Mouse (Mus musculus) forebrain, embryonic 10.5 days (tissue): Measurements from ENCODE around the gene Ttc25. TPM values are rescaled to one million over a fixed set of nuclear protein-coding genes. Genes with fewer than 3 reads are reported as not detected.

ENCODE experiments used
- DNase-seq: peaks from one replicate; pipeline ENCODE4 v3.0.0-alpha.2; 2017; ENCODE audit warnings: low spot score; ENCODE audit errors: extremely low spot score
- H3K27ac ChIP-seq: fragments of 300-500 bp; sonication (generic); 2 replicates; pipeline ENCODE4 v1.5.1; 2016; ENCODE audit warnings: mild to moderate bottlenecking
- H3K27me3 ChIP-seq: fragments of 300-500 bp; sonication (generic); 2 replicates; pipeline ENCODE4 v1.6.1; 2016; ENCODE audit warnings: mild to moderate bottlenecking; ENCODE audit not compliant: poor library complexity, severe bottlenecking
- H3K36me3 ChIP-seq: fragments of 300-500 bp; sonication (generic); replicated peaks from 2 replicates; pipeline ENCODE4 v1.6.1; 2016; ENCODE audit warnings: mild to moderate bottlenecking, moderate library complexity
- H3K4me1 ChIP-seq: fragments of 300-500 bp; sonication (generic); 2 replicates; pipeline ENCODE4 v1.6.1; 2016
- H3K4me3 ChIP-seq: fragments of 300-500 bp; sonication (generic); 2 replicates; pipeline ENCODE4 v1.5.1; 2016; ENCODE audit warnings: mild to moderate bottlenecking, moderate library complexity
- H3K9me3 ChIP-seq: fragments of 300-500 bp; sonication (generic); 2 replicates; pipeline ENCODE4 v1.6.1; 2016; ENCODE audit warnings: mild to moderate bottlenecking, moderate library complexity
- WGBS: fragments of 180-500 bp; shearing (Covaris S2); methylation state at CpG from one replicate; pipeline ENCODE4 v1.1.7; 2016; 5-methylcytosine and 5-hydroxymethylcytosine counted together
- polyA plus RNA-seq: library from polyadenylated mRNA; unstranded; fragments of >200 nt; fragmentation: Nextera tagmentation; extraction: Ambion mirVana; gene quantifications from 2 replicates; pipeline ENCODE4 v1.2.1, GENCODE M21; 2016

Ttc25 gene
- polyA plus RNA-seq, 1 experiment from 2014 or later, result 1.4 TPM

DNA sequence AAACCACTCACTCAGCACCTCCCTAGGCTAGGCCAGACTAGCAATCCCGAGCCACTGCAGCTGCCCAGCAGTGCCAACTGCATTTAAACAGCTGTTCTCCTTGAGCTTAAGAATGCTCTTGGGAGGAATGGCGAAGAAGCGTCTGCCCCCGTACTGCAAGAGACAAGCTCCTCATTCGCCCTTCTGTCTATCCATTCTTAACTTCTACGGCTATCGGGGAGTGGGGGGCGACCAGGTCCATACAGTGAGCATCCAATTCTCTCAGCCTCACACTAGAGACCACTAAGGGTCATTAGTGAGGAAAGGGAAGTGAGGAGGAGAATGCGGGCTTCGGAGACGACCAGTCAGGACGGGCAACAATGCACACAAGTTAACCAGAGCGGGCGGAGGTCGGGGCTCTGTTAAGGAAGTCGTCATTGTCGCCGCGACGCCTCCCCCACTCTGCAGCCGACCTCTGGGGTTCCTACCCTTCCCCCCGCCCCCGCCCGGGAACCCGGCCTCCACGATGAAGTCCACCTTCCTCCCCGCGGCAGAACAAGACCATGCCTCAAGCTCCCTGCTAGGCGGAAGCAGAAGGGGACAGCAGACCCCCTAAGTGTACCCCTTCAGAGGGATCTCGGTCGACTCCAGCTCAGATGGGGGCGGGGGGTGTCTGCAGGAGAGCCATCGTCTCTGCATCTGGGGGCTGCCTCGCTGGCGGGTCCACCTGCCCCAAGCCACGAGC, 73.5 kb downstream of the Ttc25 start, which contains the start of gene Nkiras2:
Gene Nkiras2, plus strand, starts transcription at position 484 of the 724 bp plus-strand sequence.
- peak within 1 kb of the TSS; percentile 96 for H3K27ac ChIP-seq
- under 1% methylated on average over 36 of the region's 36 CpGs for WGBS
- H3K27me3 ChIP-seq, result no peaks in the 10 kb centered on the region
- H3K36me3 ChIP-seq, result peaks cover 23% of the 10 kb centered on the region
- peak within 1 kb of the TSS; percentile 93 for H3K4me3 ChIP-seq
- DNase-seq, result peak; percentile 73
- peaks cover 38% of the 10 kb centered on the region for H3K4me1 ChIP-seq
- H3K9me3 ChIP-seq, result no peaks in the 10 kb centered on the region

GRCm38 (mm10) chr11:100619485-100619975, 74.1 kb downstream of the Ttc25 start:
- under 1% methylated on average over 40 of the region's 40 CpGs for WGBS
- Histone ChIP-seq H3K36me3 (peaks cover 25% of the 10 kb centered on the region), H3K27ac (peak overlapping the region; percentile 96), H3K4me3 (peak overlapping the region; percentile 93), H3K27me3 (no peaks in the 10 kb centered on the region), H3K4me1 (peaks cover 43% of the 10 kb centered on the region), H3K9me3 (no peaks in the 10 kb centered on the region)
- DNase-seq, result peak; percentile 99

DNA sequence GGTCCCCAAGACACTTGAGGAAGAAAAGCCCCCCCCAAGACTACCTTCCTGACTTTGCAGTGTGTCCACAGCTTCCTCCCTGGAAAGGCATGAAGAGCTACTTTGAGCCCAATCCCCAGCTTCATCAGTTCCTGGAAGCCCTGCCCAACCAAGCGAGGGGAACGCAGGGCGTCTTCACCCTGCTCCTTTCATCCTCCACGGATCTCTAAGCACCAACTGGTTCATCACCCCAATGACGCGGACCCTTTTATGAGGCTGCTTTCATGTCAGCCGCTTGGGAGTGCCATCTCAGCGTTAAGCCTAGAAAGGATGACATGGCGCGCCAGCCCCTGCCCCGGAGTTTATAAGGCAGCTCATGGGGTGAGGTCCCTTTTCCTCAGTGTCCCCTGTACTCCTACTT, 74.6 kb downstream of the Ttc25 start, which contains the start of gene Dnajc7:
Gene Dnajc7, minus strand, starts transcription at position 187 of the 400 bp plus-strand sequence.
- Histone ChIP-seq H3K27ac (peak within 1 kb of the TSS; percentile 96), H3K27me3 (no peaks in the 10 kb centered on the region), H3K36me3 (peaks cover 26% of the 10 kb centered on the region), H3K9me3 (no peaks in the 10 kb centered on the region), H3K4me1 (peaks cover 43% of the 10 kb centered on the region), H3K4me3 (peak within 1 kb of the TSS; percentile 93)
- 5% methylated on average over 11 of the region's 11 CpGs for WGBS
- no peak for DNase-seq

Other genes with a start within 250 kb of the Ttc25 start
- 1,690 and 1,733 TPM in 2 replicates for gene Eif1, start 225.7 kb upstream of the Ttc25 start, polyA plus RNA-seq
- not detected in 2 replicates for gene Gast, start 211.2 kb upstream of the Ttc25 start, polyA plus RNA-seq
- 46.7 and 47.5 TPM in 2 replicates for gene Hap1, start 189.5 kb upstream of the Ttc25 start, polyA plus RNA-seq
- gene Jup, start 147.8 kb upstream of the Ttc25 start, polyA plus RNA-seq, result 27.2 and 29.1 TPM in 2 replicates
- gene P3h4, start 130.8 kb upstream of the Ttc25 start, polyA plus RNA-seq, result 18.7 and 20.5 TPM in 2 replicates
- gene Fkbp10, start 129.9 kb upstream of the Ttc25 start, polyA plus RNA-seq, result 37.5 and 37.6 TPM in 2 replicates
- gene Nt5c3b, start 103.8 kb upstream of the Ttc25 start, polyA plus RNA-seq, result 122 and 125 TPM in 2 replicates
- 0.51 and 0.76 TPM in 2 replicates for gene Klhl10, start 103.7 kb upstream of the Ttc25 start, polyA plus RNA-seq
- gene Klhl11, start 72.9 kb upstream of the Ttc25 start, polyA plus RNA-seq, result 8.2 and 10.0 TPM in 2 replicates
- 287 and 294 TPM in 2 replicates for gene Acly, start 17.6 kb upstream of the Ttc25 start, polyA plus RNA-seq
- 15.3 and 17.5 TPM in 2 replicates for gene Cnp, start 29.3 kb downstream of the Ttc25 start, polyA plus RNA-seq
- gene Nkiras2, start 73.6 kb downstream of the Ttc25 start, polyA plus RNA-seq, result 83.1 and 91.8 TPM in 2 replicates
- 286 and 289 TPM in 2 replicates for gene Dnajc7, start 74.6 kb downstream of the Ttc25 start, polyA plus RNA-seq
- gene Zfp385c, start 146.8 kb downstream of the Ttc25 start, polyA plus RNA-seq, result 0.28 and 0.41 TPM in 2 replicates
- gene Dhx58, start 158.7 kb downstream of the Ttc25 start, polyA plus RNA-seq, result 3.1 and 3.8 TPM in 2 replicates
- gene Kat2a, start 166.9 kb downstream of the Ttc25 start, polyA plus RNA-seq, result 76.3 and 78.5 TPM in 2 replicates
- gene Hspb9, start 168.2 kb downstream of the Ttc25 start, polyA plus RNA-seq, result 0.24 and 0.30 TPM in 2 replicates
- 13.2 and 14.9 TPM in 2 replicates for gene Rab5c, start 192.6 kb downstream of the Ttc25 start, polyA plus RNA-seq
- gene Kcnh4, start 214.3 kb downstream of the Ttc25 start, polyA plus RNA-seq, result 0.62 and 0.78 TPM in 2 replicates
- not detected in 2 replicates for gene Hcrt, start 217.3 kb downstream of the Ttc25 start, polyA plus RNA-seq
- gene Ghdc, start 225.3 kb downstream of the Ttc25 start, polyA plus RNA-seq, result 2.8 and 3.0 TPM in 2 replicates